Mouse (Mus musculus): Measurements from ENCODE around the gene Gm21425. TPM values are rescaled to one million over a fixed set of nuclear protein-coding genes. Genes with fewer than 3 reads are reported as not detected.
"Not testable (repeated sequence)": the region's sequence is repeated elsewhere in the genome, so short reads cannot be mapped to it uniquely, and the experiment has no call there.

Gene Gm21425
- total RNA-seq (2021): not detected
- long read RNA-seq, experiment 1: 0 reads
- long read RNA-seq, experiment 2: 0 reads

GRCm38 (mm10) chrY:13161668-13162067 is at the start of gene Gm21425:
TSS of gene Gm21425 (plus strand) at chrY:13161968.
- not testable (repeated sequence) for DNase-seq (ENCODE audit: low spot score)

GRCm38 (mm10) chrY:13133392-13133791 is 28.4 kb upstream of the Gm21425 start, which contains the start of gene Gm21891:
TSS of gene Gm21891 (minus strand) at chrY:13133492.
- not testable (repeated sequence) for DNase-seq (ENCODE audit: low spot score)

Other genes with a start within 250 kb of the Gm21425 start
- gene Gm20807, start 119.1 kb upstream of the Gm21425 start, total RNA-seq (2021): not detected
- not detected for gene Gm21891, start 28.5 kb upstream of the Gm21425 start, total RNA-seq (2021)
- gene Gm21828, start 62.0 kb downstream of the Gm21425 start, total RNA-seq (2021): not detected
- not detected for gene Gm21440, start 90.4 kb downstream of the Gm21425 start, total RNA-seq (2021)
- gene Gm21454, start 90.5 kb downstream of the Gm21425 start, total RNA-seq (2021): not detected
- not detected for gene Gm21725, start 187.1 kb downstream of the Gm21425 start, total RNA-seq (2021)

All from gastrocnemius, adult 18-20 months (tissue).